Comparison of ENCODE assay signal across 19 mouse cellular contexts in genomic region chr7:129621141-129621540, GRCm38 (mm10). TPM values are rescaled to one million over a fixed set of nuclear protein-coding genes. Genes with fewer than 3 reads are reported as not detected.
DNase-seq lines count a peak whose midpoint lies in the region; TF ChIP-seq lines count a peak whose summit lies in the region.
"Had no signal": no experiment of that assay in that cellular context is flagged by ENCODE, and none has a peak within 500 bp of the region (broad histone marks: within the 10 kb centered on the region; RNA-seq: fewer than 3 reads in every experiment).

No protein-coding gene starts in this region.

- peaks cover 4% of the 10 kb centered on the region; the same call in 1 of the 2 replicates for H3K36me3 ChIP-seq in testis, adult 2 months (ENCODE audit: control insufficient read depth, insufficient read depth, low read length)

- DNase-seq in adrenal gland, adult 8-10 months: peak; percentile 12
- no peak for DNase-seq in adrenal gland, postnatal 4 days (ENCODE audit: low spot score in 2 of 2)
- DNase-seq in testis, postnatal 14 days (ENCODE audit: low spot score): no peak
- peak; percentile 46 for DNase-seq in adrenal gland, postnatal 14 days
- no peak for DNase-seq in thymus, postnatal 25 days
- DNase-seq: cerebellum, adult 11 months; cerebellum, adult 8-10 months; cerebellum, postnatal 10 days; cerebellum, postnatal 36 days; embryo, embryonic 11 days; gastrocnemius, postnatal 25 days had no signal

- TF ChIP-seq CTCF in testis, adult 2 months (IDR thresholded peaks at IDR 0.05; ENCODE audit: control insufficient read depth, insufficient read depth, insufficient replicate concordance, low read depth, low read length): no peak

- TF ChIP-seq POLR2A in testis, adult 2 months (IDR thresholded peaks at IDR 0.05; ENCODE audit: control insufficient read depth, low read depth, low read length): no peak

- H3K4me3 ChIP-seq in testis, adult 2 months (ENCODE audit: control insufficient read depth, low read depth, low read length): peak overlapping the region; percentile 58
- H3K4me3 ChIP-seq: embryonic facial prominence, embryonic 10.5 days; embryonic facial prominence, embryonic 13.5 days; erythroblast, embryonic 14.5 days; forebrain, embryonic 12.5 days; forebrain, embryonic 15.5 days; hindbrain, embryonic 12.5 days; hindbrain, embryonic 15.5 days had no signal

- H3K27me3 ChIP-seq in testis, adult 2 months (ENCODE audit: control insufficient read depth, insufficient read depth, low read length): no peaks in the 10 kb centered on the region
- H3K27me3 ChIP-seq: embryonic facial prominence, embryonic 13.5 days; forebrain, embryonic 12.5 days; forebrain, embryonic 15.5 days; hindbrain, embryonic 12.5 days; hindbrain, embryonic 15.5 days had no signal

- no peak overlapping the region for H3K27ac ChIP-seq in testis, adult 2 months (ENCODE audit: control insufficient read depth, insufficient read depth, low read depth, low read length)
- H3K27ac ChIP-seq: embryonic facial prominence, embryonic 10.5 days; embryonic facial prominence, embryonic 13.5 days; forebrain, embryonic 12.5 days; forebrain, embryonic 15.5 days; hindbrain, embryonic 12.5 days; hindbrain, embryonic 15.5 days had no signal

- H3K4me1 ChIP-seq in testis, adult 2 months (ENCODE audit: control insufficient read depth, insufficient read depth, low read length): no peaks in the 10 kb centered on the region
- H3K4me1 ChIP-seq: embryonic facial prominence, embryonic 10.5 days; embryonic facial prominence, embryonic 13.5 days; forebrain, embryonic 12.5 days; forebrain, embryonic 15.5 days; hindbrain, embryonic 12.5 days; hindbrain, embryonic 15.5 days had no signal

RNA-seq across cellular contexts. Expression of gene Wdr11, which starts 29.5 kb away (rescaled TPM):
- total RNA-seq in adrenal gland, adult 8-10 months (2022): 10 to 100 TPM; 49.8 to 56.5 (median 53.0) TPM
- total RNA-seq in adrenal gland, postnatal 4 days (2021): 10 to 100 TPM; 49.6 to 52.3 TPM
- polyA plus RNA-seq in testis, adult 2 months (2012; rRNA removed): 28.9 and 29.5 TPM in 2 replicates
- total RNA-seq in adrenal gland, postnatal 14 days (2021): 41.7 and 43.8 TPM in 2 replicates

Comparison
In these comparisons a context has a peak if more than half of its experiments do, and no peak if none do; other contexts are left out.
1. DNase-seq: peak in adrenal gland, adult 8-10 months (single experiment) and adrenal gland, postnatal 14 days (single experiment); none in adrenal gland, postnatal 4 days (0 of 2), testis, postnatal 14 days (single experiment) and thymus, postnatal 25 days (single experiment).